Mouse (Mus musculus): ENCODE measurements around the gene Gm10563. TPM values are rescaled to one million over a fixed set of nuclear protein-coding genes. Genes with fewer than 3 reads are reported as not detected.
"Not testable (repeated sequence)": the region's sequence is repeated elsewhere in the genome, so short reads cannot be mapped to it uniquely, and the experiment has no call there.

Gene Gm10563
- polyA plus RNA-seq, 1 experiment from 2014 or later: not detected

GRCm38 (mm10) chr4:155672082-155672481 is 26.9 kb upstream of the Gm10563 start:
- H3K9ac ChIP-seq (ENCODE audit: low read length): no peak overlapping the region
- H3K9me3 ChIP-seq (ENCODE audit: control insufficient read depth, low read length): no peaks in the 10 kb centered on the region
- no peaks in the 10 kb centered on the region for H3K36me3 ChIP-seq (ENCODE audit: control insufficient read depth, insufficient read depth, low read length)
- H3K27ac ChIP-seq (ENCODE audit: low read depth, low read length): no peak overlapping the region
- no peak overlapping the region for H3K4me3 ChIP-seq (ENCODE audit: low read depth, low read length)
- H3K4me1 ChIP-seq (ENCODE audit: control insufficient read depth, insufficient read depth, low read length): peaks cover 6% of the 10 kb centered on the region
- no peak for ATAC-seq (ENCODE audit: insufficient read depth, low FRiP score, low TSS enrichment)
- WGBS: 72% methylated on average over 2 of the region's 2 CpGs
- DNase-seq (ENCODE audit: low spot score): no peak
- no peak overlapping the region for H3K4me2 ChIP-seq (ENCODE audit: low read depth)
- H3K27me3 ChIP-seq (ENCODE audit: control insufficient read depth, insufficient read depth, low read length): no peaks in the 10 kb centered on the region

DNA sequence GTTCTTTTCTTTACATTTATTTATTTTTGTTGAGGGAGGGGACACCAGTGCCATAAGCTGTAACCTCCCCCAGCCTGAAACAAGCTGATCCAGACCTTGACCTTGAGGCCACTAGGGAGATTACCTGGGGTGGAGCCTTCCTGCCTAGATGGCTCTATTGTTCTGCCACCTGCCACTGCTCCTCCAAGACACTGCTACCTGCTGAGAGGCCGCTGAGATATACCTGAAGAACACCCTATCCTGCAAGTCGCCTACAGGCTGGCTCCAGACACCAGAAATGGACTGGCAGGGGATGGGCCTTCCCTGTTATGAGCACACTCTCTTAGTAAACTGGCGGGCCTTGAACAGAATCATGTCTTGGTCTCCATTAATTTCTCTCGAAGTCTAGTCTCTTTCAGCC is 25.0 kb upstream of the Gm10563 start:
- H3K27ac ChIP-seq (ENCODE audit: low read depth, low read length); H3K36me3 ChIP-seq (ENCODE audit: control insufficient read depth, insufficient read depth, low read length); H3K4me1 ChIP-seq (ENCODE audit: control insufficient read depth, insufficient read depth, low read length); ATAC-seq (ENCODE audit: insufficient read depth, low FRiP score, low TSS enrichment); H3K9me3 ChIP-seq (ENCODE audit: control insufficient read depth, low read length); H3K9ac ChIP-seq (ENCODE audit: low read length); H3K4me2 ChIP-seq (ENCODE audit: low read depth); H3K4me3 ChIP-seq (ENCODE audit: low read depth, low read length); H3K27me3 ChIP-seq (ENCODE audit: control insufficient read depth, insufficient read depth, low read length); DNase-seq (ENCODE audit: low spot score): not testable (repeated sequence)
- 58% methylated on average over 4 of the region's 4 CpGs for WGBS

DNA sequence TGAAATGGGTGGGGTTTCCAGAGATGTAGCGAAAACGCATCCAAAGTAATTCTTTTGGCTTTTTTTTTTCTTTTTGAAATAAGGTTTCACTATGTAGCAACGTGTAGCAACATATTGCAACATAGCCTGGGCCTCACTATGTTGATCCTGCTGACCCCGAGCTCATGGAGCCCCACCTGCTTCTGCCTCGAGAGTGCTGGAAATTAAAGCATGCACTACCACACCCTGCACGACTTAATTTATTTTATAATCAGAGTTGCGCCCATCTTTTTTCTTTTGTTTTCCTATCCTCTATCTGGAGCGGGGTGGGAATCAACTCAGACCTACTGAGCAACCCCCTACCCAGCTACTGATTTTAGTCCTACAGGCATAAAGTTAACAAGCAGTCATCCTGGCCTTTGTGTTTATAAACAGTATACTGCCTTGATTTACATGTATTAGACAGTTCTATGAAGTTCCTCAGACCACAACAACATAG is 24.4 kb upstream of the Gm10563 start:
- ATAC-seq (ENCODE audit: insufficient read depth, low FRiP score, low TSS enrichment) (peak; percentile 40), DNase-seq (ENCODE audit: low spot score) (no peak)
- Histone ChIP-seq H3K4me2 (ENCODE audit: low read depth) (peak overlapping the region; percentile 90), H3K36me3 (ENCODE audit: control insufficient read depth, insufficient read depth, low read length) (no peaks in the 10 kb centered on the region), H3K9ac (ENCODE audit: low read length) (no peak overlapping the region), H3K27ac (ENCODE audit: low read depth, low read length) (no peak overlapping the region), H3K27me3 (ENCODE audit: control insufficient read depth, insufficient read depth, low read length) (no peaks in the 10 kb centered on the region), H3K9me3 (ENCODE audit: control insufficient read depth, low read length) (no peaks in the 10 kb centered on the region), H3K4me1 (ENCODE audit: control insufficient read depth, insufficient read depth, low read length) (peaks cover 6% of the 10 kb centered on the region), H3K4me3 (ENCODE audit: low read depth, low read length) (peak overlapping the region; percentile 54)
- WGBS: 0% methylated on average over 8 of the region's 8 CpGs

GRCm38 (mm10) chr4:155668689-155669597 is 23.7 kb upstream of the Gm10563 start, which contains the start of gene Mib2:
TSS of gene Mib2 (minus strand) at chr4:155669198.
- peak within 1 kb of the TSS; percentile 61 for H3K9ac ChIP-seq (ENCODE audit: low read length)
- WGBS: under 1% methylated on average over 73 of the region's 73 CpGs
- H3K36me3 ChIP-seq (ENCODE audit: control insufficient read depth, insufficient read depth, low read length): no peaks in the 10 kb centered on the region

DNA sequence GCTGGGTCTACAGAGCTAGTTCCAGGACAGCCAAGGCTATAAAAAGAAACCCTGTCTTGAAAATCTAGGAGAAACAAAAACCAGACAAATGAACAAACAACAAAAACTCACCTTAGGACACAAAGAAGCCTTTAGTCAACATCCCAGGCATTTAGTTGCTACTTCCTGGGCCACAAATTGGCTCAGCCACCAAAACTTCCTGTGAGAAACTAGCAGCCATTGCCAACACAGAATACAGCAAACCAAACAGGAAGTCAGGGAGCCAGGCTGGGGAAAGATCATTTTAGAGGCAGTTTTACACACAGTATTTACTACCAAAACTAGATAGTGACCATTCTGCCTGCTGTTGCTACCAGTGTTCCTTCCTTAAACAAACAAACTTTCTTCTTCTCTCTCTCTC is 21.7 kb upstream of the Gm10563 start:
- ATAC-seq (ENCODE audit: insufficient read depth, low FRiP score, low TSS enrichment) (no peak), DNase-seq (ENCODE audit: low spot score) (no peak)
- Histone ChIP-seq H3K9me3 (ENCODE audit: control insufficient read depth, low read length) (no peaks in the 10 kb centered on the region), H3K9ac (ENCODE audit: low read length) (no peak overlapping the region), H3K36me3 (ENCODE audit: control insufficient read depth, insufficient read depth, low read length) (no peaks in the 10 kb centered on the region), H3K27me3 (ENCODE audit: control insufficient read depth, insufficient read depth, low read length) (no peaks in the 10 kb centered on the region), H3K4me3 (ENCODE audit: low read depth, low read length) (no peak overlapping the region), H3K4me2 (ENCODE audit: low read depth) (no peak overlapping the region), H3K27ac (ENCODE audit: low read depth, low read length) (no peak overlapping the region), H3K4me1 (ENCODE audit: control insufficient read depth, insufficient read depth, low read length) (peaks cover 6% of the 10 kb centered on the region)

More at GRCm38 (mm10) chr4:155668689-155669597, 23.7 kb upstream of the Gm10563 start, which contains the start of gene Mib2:
- Histone ChIP-seq H3K27me3 (ENCODE audit: control insufficient read depth, insufficient read depth, low read length) (no peaks in the 10 kb centered on the region), H3K9me3 (ENCODE audit: control insufficient read depth, low read length) (no peaks in the 10 kb centered on the region), H3K4me3 (ENCODE audit: low read depth, low read length) (peak within 1 kb of the TSS; percentile 54), H3K4me2 (ENCODE audit: low read depth) (peak within 1 kb of the TSS; percentile 90), H3K4me1 (ENCODE audit: control insufficient read depth, insufficient read depth, low read length) (peaks cover 6% of the 10 kb centered on the region), H3K27ac (ENCODE audit: low read depth, low read length) (no peak within 1 kb of the TSS)
- ATAC-seq (ENCODE audit: insufficient read depth, low FRiP score, low TSS enrichment) (peak; percentile 98), DNase-seq (ENCODE audit: low spot score) (peak; percentile 98)

DNA sequence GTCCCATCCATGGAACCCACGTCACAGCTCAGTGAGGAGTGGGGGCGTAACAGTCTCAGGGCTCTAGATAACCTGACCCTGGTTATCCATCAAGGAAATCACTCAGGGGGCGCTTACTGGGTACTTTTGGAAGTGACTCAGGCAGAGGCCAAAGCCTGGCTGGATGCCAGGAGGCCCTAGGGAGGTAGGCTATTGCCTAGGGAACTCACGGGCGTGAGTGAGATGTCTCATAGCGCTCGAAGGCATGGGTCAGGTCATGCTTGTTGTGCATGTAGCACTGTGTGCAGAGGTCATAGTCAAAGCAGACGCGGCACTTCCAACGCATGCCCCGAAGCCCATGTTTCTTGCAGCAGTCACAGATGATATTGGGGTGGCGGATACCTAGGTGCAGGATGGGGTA is 15.4 kb upstream of the Gm10563 start:
- Histone ChIP-seq H3K27me3 (ENCODE audit: control insufficient read depth, insufficient read depth, low read length) (peaks cover 8% of the 10 kb centered on the region), H3K36me3 (ENCODE audit: control insufficient read depth, insufficient read depth, low read length) (no peaks in the 10 kb centered on the region; the same call in none of the 2 replicates), H3K4me1 (ENCODE audit: control insufficient read depth, insufficient read depth, low read length) (no peaks in the 10 kb centered on the region), H3K9me3 (ENCODE audit: control insufficient read depth, low read length) (no peaks in the 10 kb centered on the region), H3K9ac (ENCODE audit: low read length) (no peak overlapping the region), H3K4me2 (ENCODE audit: low read depth) (no peak overlapping the region), H3K4me3 (ENCODE audit: low read depth, low read length) (no peak overlapping the region), H3K27ac (ENCODE audit: low read depth, low read length) (no peak overlapping the region)
- no peak for DNase-seq (ENCODE audit: low spot score)
- WGBS: 93% methylated on average over 12 of the region's 12 CpGs
- ATAC-seq (ENCODE audit: insufficient read depth, low FRiP score, low TSS enrichment): no peak

GRCm38 (mm10) chr4:155658961-155659360 is 13.8 kb upstream of the Gm10563 start:
- Histone ChIP-seq H3K4me1 (ENCODE audit: control insufficient read depth, insufficient read depth, low read length) (peaks cover 8% of the 10 kb centered on the region; the same call in 1 of the 2 replicates), H3K27me3 (ENCODE audit: control insufficient read depth, insufficient read depth, low read length) (peaks cover 25% of the 10 kb centered on the region), H3K27ac (ENCODE audit: low read depth, low read length) (no peak overlapping the region), H3K9ac (ENCODE audit: low read length) (no peak overlapping the region), H3K36me3 (ENCODE audit: control insufficient read depth, insufficient read depth, low read length) (no peaks in the 10 kb centered on the region; the same call in none of the 2 replicates), H3K9me3 (ENCODE audit: control insufficient read depth, low read length) (no peaks in the 10 kb centered on the region), H3K4me2 (ENCODE audit: low read depth) (no peak overlapping the region), H3K4me3 (ENCODE audit: low read depth, low read length) (no peak overlapping the region)
- DNase-seq (ENCODE audit: low spot score): no peak
- no peak for ATAC-seq (ENCODE audit: insufficient read depth, low FRiP score, low TSS enrichment)
- 92% methylated on average over 10 of the region's 10 CpGs for WGBS

DNA sequence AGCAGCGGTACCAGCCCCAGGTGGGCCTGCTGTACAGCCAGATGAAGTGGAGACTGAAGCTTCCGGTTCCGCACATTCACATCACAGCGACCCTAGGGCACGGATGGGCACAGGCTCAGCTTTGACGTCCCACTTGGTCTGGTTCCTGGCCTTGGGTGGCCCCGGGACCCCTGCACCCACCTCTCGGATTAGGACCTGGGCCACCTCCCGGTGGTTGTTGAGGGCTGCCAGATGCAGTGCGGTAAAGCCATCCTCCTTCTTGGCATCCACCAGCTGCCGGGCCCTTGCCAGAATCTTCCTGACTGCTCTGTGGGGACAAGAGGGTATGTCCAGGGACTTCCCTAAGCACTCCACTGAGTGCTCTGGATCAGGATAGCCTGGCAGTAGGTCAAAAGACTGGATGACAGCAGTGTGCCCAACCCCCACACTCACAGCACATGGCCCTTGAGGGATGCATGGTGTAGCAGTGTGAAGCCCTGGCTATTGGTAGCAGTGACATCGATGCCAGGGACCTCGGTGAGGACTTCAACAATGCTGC is 11.1 kb upstream of the Gm10563 start:
- 87% methylated on average over 13 of the region's 13 CpGs for WGBS
- Histone ChIP-seq H3K4me1 (ENCODE audit: control insufficient read depth, insufficient read depth, low read length) (peaks cover 19% of the 10 kb centered on the region; the same call in 1 of the 2 replicates), H3K9ac (ENCODE audit: low read length) (no peak overlapping the region), H3K4me2 (ENCODE audit: low read depth) (no peak overlapping the region), H3K27ac (ENCODE audit: low read depth, low read length) (no peak overlapping the region), H3K9me3 (ENCODE audit: control insufficient read depth, low read length) (no peaks in the 10 kb centered on the region), H3K4me3 (ENCODE audit: low read depth, low read length) (no peak overlapping the region), H3K27me3 (ENCODE audit: control insufficient read depth, insufficient read depth, low read length) (peaks cover 51% of the 10 kb centered on the region), H3K36me3 (ENCODE audit: control insufficient read depth, insufficient read depth, low read length) (no peaks in the 10 kb centered on the region; the same call in none of the 2 replicates)
- DNase-seq (ENCODE audit: low spot score) (no peak), ATAC-seq (ENCODE audit: insufficient read depth, low FRiP score, low TSS enrichment) (no peak)
